Mouse (Mus musculus): ENCODE measurements around the gene Nprl3.
A peak's percentile ranks its signal among the peaks of the same experiment; 100 is the strongest.
"Not testable (repeated sequence)": the region's sequence is repeated elsewhere in the genome, so short reads cannot be mapped to it uniquely, and the experiment has no call there.

Gene Nprl3

GRCm38 (mm10) chr11:32285031-32285775 lies 17.7 kb upstream of the Nprl3 start:
- no peak for DNase-seq (ENCODE audit: extremely low read depth, low read depth)

- DNase-seq (ENCODE audit: extremely low read depth, low read depth) = not testable (repeated sequence)
Measured at GRCm38 (mm10) chr11:32284582-32284981, 17.1 kb upstream of the Nprl3 start.

GRCm38 (mm10) chr11:32283091-32283777 lies 15.7 kb upstream of the Nprl3 start, which contains the start of gene Hba-a1:
TSS of gene Hba-a1 (plus strand) at chr11:32283511.
- DNase-seq (ENCODE audit: extremely low read depth, low read depth) = not testable (repeated sequence)

- no peak for DNase-seq (ENCODE audit: extremely low read depth, low read depth)
Measured at GRCm38 (mm10) chr11:32281416-32282144, 14.1 kb upstream of the Nprl3 start.

GRCm38 (mm10) chr11:32280646-32281045 lies 13.1 kb upstream of the Nprl3 start:
- no peak for DNase-seq (ENCODE audit: extremely low read depth, low read depth)

- no peak for DNase-seq (ENCODE audit: extremely low read depth, low read depth)
Measured at GRCm38 (mm10) chr11:32278458-32278957, 11.0 kb upstream of the Nprl3 start.

- DNase-seq (ENCODE audit: extremely low read depth, low read depth) = no peak
Measured at GRCm38 (mm10) chr11:32277736-32278457, 10.4 kb upstream of the Nprl3 start.

GRCm38 (mm10) chr11:32276347-32276746 lies 8.8 kb upstream of the Nprl3 start, which contains the start of gene Hba-x:
TSS of gene Hba-x (plus strand) at chr11:32276400.
- DNase-seq (ENCODE audit: extremely low read depth, low read depth) = no peak

- DNase-seq (ENCODE audit: extremely low read depth, low read depth) = no peak
Measured at GRCm38 (mm10) chr11:32271178-32271577, 3.7 kb upstream of the Nprl3 start.

- peak; percentile 70 for DNase-seq (ENCODE audit: extremely low read depth, low read depth)
Measured at GRCm38 (mm10) chr11:32268952-32269351, 1.4 kb upstream of the Nprl3 start.

- DNase-seq (ENCODE audit: extremely low read depth, low read depth) = no peak
Measured at GRCm38 (mm10) chr11:32267964-32268363, 457 bp upstream of the Nprl3 start.

- no peak for DNase-seq (ENCODE audit: extremely low read depth, low read depth)
Measured at GRCm38 (mm10) chr11:32266776-32267175, 731 bp downstream of the Nprl3 start.

GRCm38 (mm10) chr11:32266194-32266593 lies 1.3 kb downstream of the Nprl3 start:
- DNase-seq (ENCODE audit: extremely low read depth, low read depth) = no peak

- DNase-seq (ENCODE audit: extremely low read depth, low read depth) = peak; percentile 88
Measured at GRCm38 (mm10) chr11:32265117-32265738, 2.3 kb downstream of the Nprl3 start.

- DNase-seq (ENCODE audit: extremely low read depth, low read depth) = no peak
Measured at GRCm38 (mm10) chr11:32262674-32263415, 4.7 kb downstream of the Nprl3 start.

GRCm38 (mm10) chr11:32256566-32256965 lies 10.9 kb downstream of the Nprl3 start:
- no peak for DNase-seq (ENCODE audit: extremely low read depth, low read depth)

- DNase-seq (ENCODE audit: extremely low read depth, low read depth) = no peak
Measured at GRCm38 (mm10) chr11:32256146-32256545, 11.4 kb downstream of the Nprl3 start.

- DNase-seq (ENCODE audit: extremely low read depth, low read depth) = no peak
Measured at GRCm38 (mm10) chr11:32253121-32253520, 14.4 kb downstream of the Nprl3 start.

GRCm38 (mm10) chr11:32250880-32251763 lies 16.4 kb downstream of the Nprl3 start:
- DNase-seq (ENCODE audit: extremely low read depth, low read depth) = peak; percentile 82
